Mouse (Mus musculus) limb, embryonic 13.5 days (tissue): Measurements from ENCODE around the gene Fbxw21. TPM values are rescaled to one million over a fixed set of nuclear protein-coding genes. Genes with fewer than 3 reads are reported as not detected.

Source experiments
- ATAC-seq: fragments of 200-750 bp; cut with Nextera tagmentation; 2 replicates; pipeline ENCODE4 v1.8.0; 2017; ENCODE audit warnings: low read depth, moderate number of reproducible peaks, moderate TSS enrichment; ENCODE audit not compliant: low FRiP score
- H3K27ac ChIP-seq: fragments of 300-500 bp; sonication (generic); 2 replicates; pipeline ENCODE4 v1.5.1; 2015; ENCODE audit warnings: inconsistent platforms, mild to moderate bottlenecking, moderate library complexity
- H3K27me3 ChIP-seq: fragments of 300-500 bp; sonication (generic); 2 replicates; pipeline ENCODE4 v1.6.1; 2015; ENCODE audit warnings: mild to moderate bottlenecking, inconsistent platforms
- H3K36me3 ChIP-seq: fragments of 300-500 bp; sonication (generic); 2 replicates; pipeline ENCODE4 v1.6.1; 2015; ENCODE audit warnings: inconsistent platforms, mild to moderate bottlenecking, moderate library complexity
- H3K4me1 ChIP-seq: fragments of 300-500 bp; sonication (generic); 2 replicates; pipeline ENCODE4 v1.6.1; 2015; ENCODE audit warnings: inconsistent platforms
- H3K4me2 ChIP-seq: fragments of 300-500 bp; sonication (generic); replicated peaks from 2 replicates; pipeline ENCODE4 v1.6.1; 2015; ENCODE audit warnings: inconsistent platforms, mild to moderate bottlenecking, moderate library complexity
- H3K4me3 ChIP-seq: fragments of 300-500 bp; sonication (generic); 2 replicates; pipeline ENCODE4 v1.5.1; 2015; ENCODE audit warnings: moderate library complexity, mild to moderate bottlenecking, inconsistent platforms
- H3K9ac ChIP-seq: fragments of 300-500 bp; sonication (generic); 2 replicates; pipeline ENCODE4 v1.6.1; 2015; ENCODE audit warnings: mild to moderate bottlenecking, inconsistent platforms
- H3K9me3 ChIP-seq: fragments of 300-500 bp; sonication (generic); 2 replicates; pipeline ENCODE4 v1.6.1; 2016; ENCODE audit warnings: inconsistent platforms
- WGBS: fragments of 180-500 bp; shearing (Covaris S2); methylation state at CpG from one replicate; pipeline ENCODE4 v1.1.7; 2015; 5-methylcytosine and 5-hydroxymethylcytosine counted together
- polyA plus RNA-seq: library from polyadenylated mRNA; unstranded; fragments of >200 nt; fragmentation: Nextera tagmentation; extraction: Ambion mirVana; gene quantifications from 2 replicates; pipeline ENCODE4 v1.2.1, GENCODE M21; 2015

Gene Fbxw21
- polyA plus RNA-seq, 1 experiment from 2014 or later = not detected

DNA sequence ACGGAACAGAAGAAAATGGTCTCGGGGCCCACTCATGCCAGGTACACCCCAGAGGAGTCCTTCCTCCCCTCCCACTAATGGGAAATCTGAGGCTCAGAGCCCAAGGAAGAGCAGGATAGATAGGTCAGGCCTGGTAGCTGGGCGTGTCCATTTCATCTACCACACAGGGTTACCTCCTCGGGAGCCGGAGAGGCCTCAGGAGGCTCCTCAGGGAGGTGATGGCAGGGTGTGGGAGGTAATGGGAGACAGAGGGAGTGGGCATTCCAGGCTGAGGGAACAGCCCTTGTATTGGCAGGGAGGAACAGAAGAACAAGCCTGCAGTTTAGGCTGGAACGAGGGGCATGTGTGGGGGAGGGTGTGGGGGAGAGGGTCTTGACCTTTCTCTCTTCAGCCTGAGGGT lies 65.0 kb downstream of the Fbxw21 start:
- Histone ChIP-seq H3K4me2 (peak overlapping the region; percentile 87), H3K4me3 (peak overlapping the region; percentile 75), H3K9ac (peak overlapping the region; percentile 96), H3K4me1 (peaks cover 62% of the 10 kb centered on the region), H3K27me3 (no peaks in the 10 kb centered on the region), H3K9me3 (no peaks in the 10 kb centered on the region), H3K27ac (peak overlapping the region; percentile 100), H3K36me3 (peaks cover 35% of the 10 kb centered on the region)
- WGBS = 26% methylated on average over 6 of the region's 6 CpGs
- ATAC-seq = no peak

DNA sequence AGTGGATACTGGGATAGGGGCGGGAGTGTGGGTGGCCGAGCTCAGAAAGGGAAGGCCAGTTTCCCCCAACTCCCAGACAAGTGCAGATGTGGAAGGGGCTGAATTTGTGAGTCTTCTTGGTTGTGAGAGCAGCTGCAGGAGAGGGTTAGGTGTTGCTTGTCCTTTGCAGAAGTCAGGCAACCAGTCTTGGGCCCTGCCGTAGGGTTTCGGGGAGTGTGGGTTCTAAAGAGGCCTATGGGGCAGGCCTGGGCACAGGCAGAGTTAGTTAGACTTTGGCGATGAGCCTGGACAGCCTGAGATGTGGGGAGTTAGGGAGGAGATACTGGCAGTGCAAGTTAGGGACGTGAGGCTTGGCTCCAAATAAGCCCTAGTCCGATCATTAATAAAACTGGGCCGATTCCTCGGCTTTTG lies 65.6 kb downstream of the Fbxw21 start:
- WGBS = 18% methylated on average over 9 of the region's 9 CpGs
- peaks cover 62% of the 10 kb centered on the region for H3K4me1 ChIP-seq

DNA sequence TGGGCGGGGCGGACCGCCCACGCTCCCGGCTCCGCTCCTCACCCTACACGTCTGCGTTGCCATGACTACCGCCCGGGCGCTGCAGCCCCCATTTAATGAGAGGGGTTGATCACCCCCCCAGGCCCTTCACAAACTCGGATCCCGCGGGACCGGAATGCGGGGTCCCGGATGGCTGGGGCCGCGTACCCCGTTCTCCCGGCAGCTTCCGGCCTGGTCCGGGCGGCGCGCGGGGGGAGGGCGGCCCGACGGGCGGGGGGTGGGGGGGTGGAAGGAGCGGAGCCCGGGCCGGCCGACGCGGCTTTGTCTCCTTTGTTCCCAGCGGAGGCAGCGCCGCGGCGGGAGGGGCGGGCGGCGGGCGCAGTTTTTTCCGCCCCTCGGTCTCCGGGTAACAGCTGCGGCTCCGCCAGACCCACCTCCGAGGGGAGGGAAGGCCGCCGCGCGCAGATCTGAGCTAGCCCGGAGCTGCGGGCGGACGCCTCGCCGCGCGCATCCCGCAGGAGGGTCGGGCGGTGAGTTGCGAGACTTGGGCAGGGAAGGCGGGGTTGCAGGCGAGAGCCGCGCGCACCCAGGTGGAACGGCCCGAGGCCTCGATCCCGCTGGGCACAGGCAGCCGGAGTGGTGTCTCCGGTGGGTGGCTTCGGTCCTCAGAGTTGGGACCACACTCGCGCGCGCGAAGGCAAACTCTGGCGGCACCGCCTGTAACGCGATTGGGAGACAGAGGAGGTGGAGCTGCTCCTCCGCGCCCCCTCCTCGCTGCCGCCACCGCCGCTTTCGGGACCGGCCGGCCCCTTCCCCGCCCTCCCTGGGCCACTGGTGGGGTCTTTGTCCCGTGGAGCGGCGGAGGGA lies 66.5 kb downstream of the Fbxw21 start, which contains the start of gene Plxnb1:
Gene Plxnb1, plus strand, starts transcription at position 253 of the 846 bp plus-strand sequence.
- peak; percentile 72 for ATAC-seq
- peak within 1 kb of the TSS; percentile 96 for H3K9ac ChIP-seq
- under 1% methylated on average over 84 of the region's 102 CpGs for WGBS
- peaks cover 37% of the 10 kb centered on the region for H3K36me3 ChIP-seq
- no peaks in the 10 kb centered on the region for H3K27me3 ChIP-seq
- peak within 1 kb of the TSS; percentile 100 for H3K27ac ChIP-seq
- peak within 1 kb of the TSS; percentile 75 for H3K4me3 ChIP-seq
- H3K4me2 ChIP-seq = peak within 1 kb of the TSS; percentile 87
- no peaks in the 10 kb centered on the region for H3K9me3 ChIP-seq
- peaks cover 59% of the 10 kb centered on the region for H3K4me1 ChIP-seq

More for the DNA sequence above, 65.6 kb downstream of the Fbxw21 start:
- Histone ChIP-seq H3K4me2 (peak overlapping the region; percentile 87), H3K27ac (peak overlapping the region; percentile 100), H3K4me3 (peak overlapping the region; percentile 75), H3K27me3 (no peaks in the 10 kb centered on the region), H3K9ac (peak overlapping the region; percentile 96), H3K36me3 (peaks cover 35% of the 10 kb centered on the region), H3K9me3 (no peaks in the 10 kb centered on the region)
- ATAC-seq = no peak

DNA sequence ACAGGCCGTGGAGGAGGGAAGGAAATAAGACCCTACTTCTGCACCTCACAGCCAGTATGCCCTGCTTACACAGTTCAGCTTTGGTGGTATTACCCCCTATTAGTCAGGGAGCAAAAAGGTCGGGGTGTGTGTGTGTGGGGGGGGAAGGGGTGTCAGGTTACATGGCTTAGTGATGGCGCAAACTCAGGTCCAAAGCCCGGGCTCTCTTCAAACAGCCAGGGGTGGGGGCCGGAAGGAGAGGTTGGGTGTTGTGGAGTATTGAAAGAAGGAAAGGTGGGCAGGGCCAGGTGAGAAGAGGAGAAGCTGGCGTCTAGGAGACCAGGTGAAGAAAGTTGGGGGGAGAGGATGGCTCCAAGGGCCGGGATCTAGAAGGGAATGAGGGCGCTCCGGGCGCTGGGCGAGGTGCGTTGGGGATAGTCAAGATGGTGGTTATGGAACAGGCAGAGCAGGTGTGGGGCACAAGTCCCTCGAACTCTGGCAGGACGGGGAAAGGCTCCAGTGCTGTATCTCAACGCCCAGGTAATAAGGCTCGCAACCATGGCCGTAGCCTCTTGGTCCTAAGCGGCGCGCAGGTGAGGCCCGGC lies 67.2 kb downstream of the Fbxw21 start:
- peak overlapping the region; percentile 87 for H3K4me2 ChIP-seq
- peaks cover 52% of the 10 kb centered on the region for H3K4me1 ChIP-seq
- H3K27me3 ChIP-seq = no peaks in the 10 kb centered on the region
- peak overlapping the region; percentile 100 for H3K27ac ChIP-seq
- under 1% methylated on average over 21 of the region's 21 CpGs for WGBS
- peaks cover 37% of the 10 kb centered on the region for H3K36me3 ChIP-seq
- H3K9me3 ChIP-seq = no peaks in the 10 kb centered on the region
- peak overlapping the region; percentile 96 for H3K9ac ChIP-seq
- H3K4me3 ChIP-seq = peak overlapping the region; percentile 75
- peak; percentile 24 for ATAC-seq

DNA sequence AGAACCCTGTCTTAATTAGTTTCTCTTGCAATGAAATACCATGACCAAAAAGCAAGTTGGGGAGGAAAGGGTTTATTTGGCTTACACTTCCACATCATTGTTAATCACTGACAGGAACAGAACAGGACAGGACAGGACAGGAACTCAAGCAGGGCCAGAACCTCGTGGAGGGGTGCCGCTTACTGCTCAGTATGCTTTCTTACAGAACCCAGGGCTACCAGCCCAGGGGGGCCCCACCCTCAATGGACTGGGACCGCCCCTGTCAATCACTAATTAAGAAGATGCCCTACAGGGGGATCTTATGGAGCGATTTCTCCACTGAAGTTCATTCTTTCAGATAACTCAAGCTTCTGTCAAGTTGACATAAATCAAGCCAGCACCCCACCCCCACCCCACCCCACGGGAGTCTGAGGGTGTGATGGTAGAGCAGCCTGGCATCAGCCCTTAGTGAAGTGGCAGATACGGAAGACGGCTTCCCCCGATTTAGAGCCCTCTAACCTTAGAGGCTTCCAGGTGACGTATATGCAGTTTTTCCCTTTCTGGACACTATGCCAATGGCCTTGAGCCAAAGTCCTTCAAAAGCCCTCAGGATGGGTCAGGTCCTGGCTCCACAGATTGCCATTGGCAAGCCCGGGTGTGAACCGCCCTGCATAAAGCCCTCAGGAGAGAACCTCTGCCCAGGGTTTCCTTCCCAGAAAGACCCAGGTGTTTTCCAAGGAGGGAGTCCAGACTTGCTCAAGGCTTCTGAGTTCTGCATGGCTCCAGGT lies 67.9 kb downstream of the Fbxw21 start:
- H3K9ac ChIP-seq = peak overlapping the region; percentile 96

DNA sequence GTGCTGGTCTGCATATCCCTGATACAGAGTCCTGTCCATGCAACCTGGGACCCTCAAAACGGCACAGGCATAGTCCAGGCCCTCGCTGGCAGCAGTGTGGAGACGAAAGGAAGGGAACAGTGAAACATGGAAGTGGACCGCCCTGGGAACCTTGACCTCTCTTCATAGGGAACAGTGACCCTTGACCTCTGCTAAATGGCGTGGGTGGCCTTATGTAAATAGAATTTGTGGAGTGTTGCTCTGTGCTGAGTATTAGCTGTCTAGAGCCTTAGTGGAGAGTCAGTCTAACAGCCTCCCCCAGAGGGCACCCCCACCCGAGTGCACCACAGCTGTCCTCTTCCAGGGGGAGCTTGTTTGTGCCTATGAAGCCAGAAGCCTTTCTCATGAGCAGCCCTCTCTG lies 69.0 kb downstream of the Fbxw21 start:
- no peak overlapping the region for H3K4me3 ChIP-seq
- H3K4me2 ChIP-seq = no peak overlapping the region
- no peaks in the 10 kb centered on the region for H3K27me3 ChIP-seq
- 57% methylated on average over 6 of the region's 6 CpGs for WGBS
- ATAC-seq = no peak
- H3K36me3 ChIP-seq = peaks cover 42% of the 10 kb centered on the region
- H3K9ac ChIP-seq = no peak overlapping the region
- H3K4me1 ChIP-seq = peaks cover 33% of the 10 kb centered on the region
- H3K27ac ChIP-seq = no peak overlapping the region
- no peaks in the 10 kb centered on the region for H3K9me3 ChIP-seq

More for the DNA sequence above, 67.9 kb downstream of the Fbxw21 start:
- Histone ChIP-seq H3K27ac (peak overlapping the region; percentile 100), H3K4me2 (peak overlapping the region; percentile 87), H3K4me3 (peak overlapping the region; percentile 75), H3K4me1 (peaks cover 45% of the 10 kb centered on the region), H3K36me3 (peaks cover 40% of the 10 kb centered on the region), H3K27me3 (no peaks in the 10 kb centered on the region), H3K9me3 (no peaks in the 10 kb centered on the region)
- WGBS = 16% methylated on average over 11 of the region's 11 CpGs
- no peak for ATAC-seq

DNA sequence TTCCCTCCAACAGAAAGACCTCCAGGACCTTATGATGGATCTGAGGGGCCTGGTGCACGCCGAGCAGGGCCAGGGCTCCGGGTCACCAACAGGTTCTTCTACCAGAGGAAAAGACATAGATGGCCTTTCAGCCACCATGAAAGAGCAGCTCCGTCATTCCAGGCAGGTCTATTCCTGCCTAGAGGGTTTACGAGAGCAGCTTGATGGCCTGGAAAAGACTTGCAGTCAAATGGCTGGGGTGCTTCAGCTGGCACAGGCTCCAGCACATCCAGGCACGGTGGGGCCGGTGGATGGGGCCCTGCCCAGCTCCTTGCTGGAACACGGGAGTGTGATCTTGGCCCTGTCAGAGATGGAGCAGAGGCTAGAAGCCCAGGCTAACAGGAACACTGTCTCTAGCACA lies 70.0 kb downstream of the Fbxw21 start:
- H3K4me1 ChIP-seq = peaks cover 23% of the 10 kb centered on the region
- no peak overlapping the region for H3K27ac ChIP-seq
- H3K9me3 ChIP-seq = no peaks in the 10 kb centered on the region
- ATAC-seq = no peak
- H3K9ac ChIP-seq = 0 out of 2 replicates have a peak overlapping the region, but pooled peaks have one; percentile 35
- no peak overlapping the region for H3K4me3 ChIP-seq
- H3K27me3 ChIP-seq = no peaks in the 10 kb centered on the region
- WGBS = 76% methylated on average over 8 of the region's 8 CpGs
- H3K36me3 ChIP-seq = peaks cover 42% of the 10 kb centered on the region
- H3K4me2 ChIP-seq = no peak overlapping the region

DNA sequence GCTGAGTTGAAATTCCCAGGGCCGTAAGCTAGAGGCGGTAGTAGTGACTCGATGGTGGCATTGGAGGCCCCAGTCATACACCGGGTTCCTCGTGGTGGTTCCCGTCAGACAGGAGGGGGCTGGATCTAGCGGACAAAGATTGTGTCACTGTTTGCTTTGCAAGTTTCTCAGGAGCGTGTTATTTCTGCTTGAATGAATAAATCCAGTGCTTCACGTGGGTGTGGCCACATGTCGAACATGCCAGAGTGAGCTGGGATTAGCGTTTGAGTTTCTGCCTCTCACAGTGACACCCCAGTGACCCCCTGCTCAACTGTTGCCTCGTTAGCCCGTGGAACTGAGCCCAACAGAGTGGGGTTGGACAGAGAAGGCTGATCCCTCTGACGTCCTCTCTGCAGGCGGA lies 71.4 kb downstream of the Fbxw21 start:
- Histone ChIP-seq H3K4me1 (peaks cover 16% of the 10 kb centered on the region), H3K36me3 (peaks cover 42% of the 10 kb centered on the region), H3K27me3 (no peaks in the 10 kb centered on the region), H3K9ac (no peak overlapping the region), H3K27ac (no peak overlapping the region), H3K9me3 (no peaks in the 10 kb centered on the region), H3K4me3 (no peak overlapping the region), H3K4me2 (no peak overlapping the region)
- WGBS = 76% methylated on average over 15 of the region's 15 CpGs
- no peak for ATAC-seq

Other genes with a start within 250 kb of the Fbxw21 start
- gene Tmem89, start 247.4 kb downstream of the Fbxw21 start, polyA plus RNA-seq = not detected in 2 replicates
- 437 and 447 TPM in 2 replicates for gene Uqcrc1, start 225.4 kb downstream of the Fbxw21 start, polyA plus RNA-seq
- 6.7 and 7.7 TPM in 2 replicates for gene Col7a1, start 208.5 kb downstream of the Fbxw21 start, polyA plus RNA-seq
- 0.22 and 0.33 TPM in 2 replicates for gene Ucn2, start 176.0 kb downstream of the Fbxw21 start, polyA plus RNA-seq
- 12.3 and 14.6 TPM in 2 replicates for gene Pfkfb4, start 170.3 kb downstream of the Fbxw21 start, polyA plus RNA-seq
- 84.1 and 87.1 TPM in 2 replicates for gene Shisa5, start 123.5 kb downstream of the Fbxw21 start, polyA plus RNA-seq
- 9.0 and 11.8 TPM in 2 replicates for gene Trex1, start 102.3 kb downstream of the Fbxw21 start, polyA plus RNA-seq
- 29.0 and 31.1 TPM in 2 replicates for gene Atrip, start 87.9 kb downstream of the Fbxw21 start, polyA plus RNA-seq
- gene Ccdc51, start 79.5 kb downstream of the Fbxw21 start, polyA plus RNA-seq = 13.4 and 14.2 TPM in 2 replicates
- 711 TPM in 2 replicates for gene Tma7, start 79.5 kb downstream of the Fbxw21 start, polyA plus RNA-seq
- gene Plxnb1, start 66.7 kb downstream of the Fbxw21 start, polyA plus RNA-seq = 13.0 and 13.4 TPM in 2 replicates
- gene Fbxw13, start 33.9 kb upstream of the Fbxw21 start, polyA plus RNA-seq = not detected in 2 replicates
- not detected in 2 replicates for gene Fbxw20, start 72.7 kb upstream of the Fbxw21 start, polyA plus RNA-seq
- not detected in 2 replicates for gene Fbxw14, start 125.6 kb upstream of the Fbxw21 start, polyA plus RNA-seq
- gene Fbxw28, start 177.6 kb upstream of the Fbxw21 start, polyA plus RNA-seq = not detected in 2 replicates
- not detected in 2 replicates for gene Fbxw22, start 242.3 kb upstream of the Fbxw21 start, polyA plus RNA-seq